Mouse (Mus musculus) small intestine, adult 2 months (tissue): ENCODE data around the gene Mymk.

Source experiments
- CTCF ChIP-seq: fragments of 200-500 bp; IDR thresholded peaks from 2 replicates; pipeline ENCODE4 v1.5.1; 2012; ENCODE audit warnings: low read depth, mild to moderate bottlenecking, control low read depth, inconsistent platforms, low read length, moderate library complexity, mixed read lengths; ENCODE audit not compliant: insufficient replicate concordance, insufficient read length; ENCODE audit errors: extremely low read depth
- POLR2A ChIP-seq: fragments of 200-500 bp; IDR thresholded peaks from 2 replicates; pipeline ENCODE4 v1.6.1; 2012; ENCODE audit warnings: low read depth, mild to moderate bottlenecking, control low read depth, inconsistent platforms, low read length, moderate library complexity

- TF ChIP-seq POLR2A (no peak), CTCF (no peak)
Measured at GRCm38 (mm10) chr2:27096341-27096981, 24.5 kb upstream of the Mymk start.
